ENCODE assay signal across 22 mouse cellular contexts in the genomic region with DNA sequence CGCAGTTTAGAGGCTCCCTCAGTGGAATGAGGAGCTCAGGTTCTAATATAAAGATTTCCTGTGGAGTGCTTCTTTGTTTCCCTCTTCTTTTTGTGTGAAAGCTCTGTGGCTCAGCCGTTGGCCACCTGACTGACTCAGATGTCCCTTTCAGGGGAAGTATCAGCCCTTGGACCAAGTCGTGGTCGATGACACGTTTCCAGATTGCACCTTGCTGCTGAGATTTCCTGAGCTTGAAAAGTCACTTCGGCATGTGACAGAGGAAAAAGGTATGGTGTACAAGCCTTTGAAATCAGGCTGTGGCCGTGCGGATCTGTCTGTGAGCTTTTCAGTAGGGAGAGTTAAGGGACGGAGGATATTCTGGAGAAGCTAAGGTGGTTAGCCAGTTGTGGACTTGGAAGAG.
A peak's percentile ranks its signal among the peaks of the same experiment; 100 is the strongest.
DNase-seq lines count a peak whose midpoint lies in the region; ATAC-seq lines count a peak whose summit lies in the region.
"Had no signal": no experiment of that assay in that cellular context is flagged by ENCODE, and none has a peak within 500 bp of the region (broad histone marks: within the 10 kb centered on the region; RNA-seq: fewer than 3 reads in every experiment).

No protein-coding gene starts in this region.

- H3K4me2 ChIP-seq in midbrain, embryonic 13.5 days (replicated peaks) = no peak overlapping the region
- no peak overlapping the region for H3K4me2 ChIP-seq in midbrain, embryonic 14.5 days (ENCODE audit: low read length)
- H3K4me2 ChIP-seq: embryonic facial prominence, embryonic 13.5 days; embryonic facial prominence, embryonic 15.5 days; forebrain, embryonic 13.5 days; forebrain, embryonic 15.5 days had no signal

- no peaks in the 10 kb centered on the region for H3K27me3 ChIP-seq in midbrain, embryonic 13.5 days
- no peaks in the 10 kb centered on the region for H3K27me3 ChIP-seq in midbrain, embryonic 14.5 days (ENCODE audit: control insufficient read depth, insufficient read depth, low read length)
- H3K27me3 ChIP-seq in embryonic facial prominence, embryonic 10.5 days (replicated peaks; ENCODE audit: low read depth, poor library complexity, severe bottlenecking) = no peaks in the 10 kb centered on the region
- H3K27me3 ChIP-seq: embryonic facial prominence, embryonic 13.5 days; embryonic facial prominence, embryonic 15.5 days; forebrain, embryonic 13.5 days; forebrain, embryonic 15.5 days; Patski had no signal

- peaks cover 5% of the 10 kb centered on the region; the same call in 1 of the 2 replicates for H3K36me3 ChIP-seq in midbrain, embryonic 13.5 days
- 0 out of 2 replicates have a peak, but pooled peaks cover 3% of the 10 kb centered on the region for H3K36me3 ChIP-seq in midbrain, embryonic 14.5 days (ENCODE audit: control insufficient read depth, insufficient read depth, low read length)
- peaks cover 25% of the 10 kb centered on the region for H3K36me3 ChIP-seq in embryonic facial prominence, embryonic 10.5 days (replicated peaks)
- H3K36me3 ChIP-seq: embryonic facial prominence, embryonic 15.5 days had no signal

- H3K4me1 ChIP-seq in midbrain, embryonic 13.5 days (replicated peaks) = 0 out of 2 replicates have a peak, but pooled peaks cover 3% of the 10 kb centered on the region
- no peaks in the 10 kb centered on the region for H3K4me1 ChIP-seq in midbrain, embryonic 14.5 days (ENCODE audit: control insufficient read depth, insufficient read depth, low read length)
- 0 out of 2 replicates have a peak, but pooled peaks cover 5% of the 10 kb centered on the region for H3K4me1 ChIP-seq in embryonic facial prominence, embryonic 10.5 days
- H3K4me1 ChIP-seq: embryonic facial prominence, embryonic 13.5 days; embryonic facial prominence, embryonic 15.5 days; forebrain, embryonic 13.5 days; forebrain, embryonic 15.5 days had no signal

- no peak overlapping the region for H3K4me3 ChIP-seq in midbrain, embryonic 13.5 days (replicated peaks)
- H3K4me3 ChIP-seq in midbrain, embryonic 14.5 days (replicated peaks; ENCODE audit: low read depth, low read length) = no peak overlapping the region
- no peak overlapping the region for H3K4me3 ChIP-seq in embryonic facial prominence, embryonic 10.5 days
- H3K4me3 ChIP-seq: embryonic facial prominence, embryonic 13.5 days; embryonic facial prominence, embryonic 15.5 days; forebrain, embryonic 13.5 days; forebrain, embryonic 15.5 days had no signal

- ATAC-seq in midbrain, embryonic 13.5 days = no peak
- no peak for ATAC-seq in midbrain, embryonic 14.5 days (ENCODE audit: low FRiP score, low TSS enrichment)
- ATAC-seq in inflammation-experienced regulatory T-cells, adult 6 months = no peak
- ATAC-seq: activated CD4-positive, CD25-positive, alpha-beta regulatory T cell, adult 4 months; forebrain, embryonic 13.5 days; forebrain, embryonic 15.5 days; forebrain, postnatal 0 days; Patski had no signal

- H3K27ac ChIP-seq in midbrain, embryonic 13.5 days = no peak overlapping the region
- no peak overlapping the region for H3K27ac ChIP-seq in midbrain, embryonic 14.5 days (replicated peaks; ENCODE audit: low read depth, low read length)
- H3K27ac ChIP-seq in embryonic facial prominence, embryonic 10.5 days (replicated peaks) = peak overlapping the region; percentile 32; the same call in 1 of the 2 replicates
- H3K27ac ChIP-seq: embryonic facial prominence, embryonic 13.5 days; embryonic facial prominence, embryonic 15.5 days; forebrain, embryonic 13.5 days; forebrain, embryonic 15.5 days had no signal

- no peaks in the 10 kb centered on the region for H3K9me3 ChIP-seq in midbrain, embryonic 13.5 days
- no peaks in the 10 kb centered on the region for H3K9me3 ChIP-seq in midbrain, embryonic 14.5 days (ENCODE audit: control insufficient read depth, low read length)
- H3K9me3 ChIP-seq in embryonic facial prominence, embryonic 10.5 days = no peaks in the 10 kb centered on the region
- H3K9me3 ChIP-seq: embryonic facial prominence, embryonic 13.5 days; embryonic facial prominence, embryonic 15.5 days; forebrain, embryonic 13.5 days; forebrain, embryonic 15.5 days; G1E had no signal

- 0 out of 2 replicates have a peak overlapping the region, but pooled peaks have one; percentile 28 for H3K9ac ChIP-seq in midbrain, embryonic 13.5 days (replicated peaks)
- no peak overlapping the region for H3K9ac ChIP-seq in midbrain, embryonic 14.5 days (replicated peaks; ENCODE audit: low read length)
- H3K9ac ChIP-seq: embryonic facial prominence, embryonic 13.5 days; embryonic facial prominence, embryonic 15.5 days; forebrain, embryonic 13.5 days; forebrain, embryonic 15.5 days; forebrain, postnatal 0 days had no signal

- 63% methylated on average over 9 of the region's 9 CpGs for WGBS in midbrain, embryonic 13.5 days
- WGBS in midbrain, embryonic 14.5 days = 67% methylated on average over 9 of the region's 9 CpGs
- 85% methylated on average over 9 of the region's 9 CpGs for WGBS in embryonic facial prominence, embryonic 10.5 days

- peak; percentile 76 for DNase-seq in heart, adult 11 months
- no peak for DNase-seq in heart, adult 18-20 months
- no peak for DNase-seq in midbrain, embryonic 14.5 days
- DNase-seq in embryonic facial prominence, embryonic 10.5 days (ENCODE audit: low spot score) = no peak
- DNase-seq: adrenal gland, adult 8-10 months; adrenal gland, postnatal 14 days; adrenal gland, postnatal 36 days; cerebellum, adult 11-12 months; cerebellum, adult 2 months; cerebellum, adult 9-10 months; cerebellum, postnatal 10 days; cerebellum, postnatal 25 days; forebrain, postnatal 0 days had no signal
